Mouse (Mus musculus): ENCODE data around the gene Mbd3.

Gene Mbd3

GRCm38 (mm10) chr10:80399191-80399972 is at the start of gene Mbd3:
TSS of gene Mbd3 (minus strand) at chr10:80399550.
- DNase-seq (ENCODE audit: low read depth), result peak; percentile 100

DNA sequence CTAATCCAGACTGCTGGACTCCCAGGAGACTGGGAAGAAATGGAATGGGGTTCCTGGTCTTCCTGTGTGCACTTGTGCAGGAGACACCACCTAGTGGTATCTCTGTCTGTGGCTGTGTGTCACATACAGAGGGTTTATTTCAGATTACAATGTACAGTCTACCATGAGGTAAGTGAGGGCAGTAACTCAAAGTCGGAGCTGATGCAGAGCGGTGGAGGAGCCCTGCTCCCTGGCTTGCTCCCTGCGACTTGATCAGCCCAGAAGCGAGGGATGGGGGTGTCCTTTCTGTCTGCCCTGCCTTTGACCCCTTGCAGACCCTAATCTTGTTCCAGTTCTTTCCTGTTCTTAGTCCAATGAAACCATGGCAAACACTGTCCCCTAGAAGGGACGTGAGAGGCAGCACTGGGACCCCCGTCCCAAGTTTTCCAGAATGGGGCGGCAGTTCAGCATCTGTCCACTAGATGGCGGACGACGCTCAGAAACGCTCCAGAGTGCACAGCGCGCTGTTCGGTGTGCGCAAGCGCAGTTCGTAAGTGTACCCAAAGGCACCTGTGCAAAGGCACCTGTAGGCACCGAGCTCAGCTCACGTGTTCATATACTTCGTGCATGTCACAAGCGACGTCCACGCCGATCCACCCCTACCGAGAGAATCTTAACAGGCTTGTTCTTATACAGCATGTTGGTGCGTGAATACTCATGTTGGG is 46.7 kb upstream of the Mbd3 start:
- peak; percentile 94 for DNase-seq (ENCODE audit: low read depth)

DNA sequence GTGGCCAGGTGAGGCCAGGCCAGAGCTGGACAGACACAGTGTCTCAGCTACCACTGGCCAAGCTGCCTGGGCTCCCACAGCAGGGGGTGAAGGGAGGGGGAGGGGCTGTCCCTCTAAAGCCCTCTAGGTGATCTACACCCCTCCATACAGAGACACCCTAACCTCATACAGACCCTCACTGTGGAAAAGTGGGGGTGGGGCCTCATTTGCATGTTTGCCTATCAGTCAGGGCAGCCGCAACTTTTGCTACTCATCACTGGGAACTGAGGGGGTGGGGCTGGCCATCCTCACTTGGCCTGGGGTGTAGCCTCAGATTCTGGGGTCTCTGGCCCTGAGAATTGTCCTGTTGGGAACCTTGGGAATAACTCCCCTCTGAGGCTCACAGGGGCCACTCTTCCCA is 45.7 kb upstream of the Mbd3 start:
- no peak for DNase-seq (ENCODE audit: low read depth)

- DNase-seq (ENCODE audit: low read depth), result no peak
These were observed 45.1 kb upstream of the Mbd3 start for GRCm38 (mm10) chr10:80444339-80445045.

- no peak for DNase-seq (ENCODE audit: low read depth)
These were observed 44.4 kb upstream of the Mbd3 start for GRCm38 (mm10) chr10:80443575-80444278.

DNA sequence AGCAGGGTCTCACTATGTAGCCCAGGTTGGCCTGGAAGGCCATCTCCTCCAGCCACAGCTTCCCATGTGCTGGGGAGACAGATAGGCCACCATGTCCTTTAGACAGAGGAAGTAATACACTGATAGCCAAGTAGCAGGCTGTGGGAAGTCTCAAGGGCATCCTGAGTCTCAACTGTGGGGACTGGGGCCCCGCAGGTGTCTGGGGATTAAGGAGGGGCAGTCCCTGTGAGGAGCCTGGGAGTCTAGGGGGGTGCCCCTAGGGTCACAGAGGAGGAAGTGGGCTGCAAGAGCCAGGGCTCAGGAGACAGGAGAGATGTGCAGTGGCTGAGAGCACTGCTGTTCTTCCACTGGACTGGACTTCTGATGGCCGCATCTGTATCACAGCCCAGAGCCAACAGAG is 43.6 kb upstream of the Mbd3 start:
- DNase-seq (ENCODE audit: low read depth), result no peak

DNA sequence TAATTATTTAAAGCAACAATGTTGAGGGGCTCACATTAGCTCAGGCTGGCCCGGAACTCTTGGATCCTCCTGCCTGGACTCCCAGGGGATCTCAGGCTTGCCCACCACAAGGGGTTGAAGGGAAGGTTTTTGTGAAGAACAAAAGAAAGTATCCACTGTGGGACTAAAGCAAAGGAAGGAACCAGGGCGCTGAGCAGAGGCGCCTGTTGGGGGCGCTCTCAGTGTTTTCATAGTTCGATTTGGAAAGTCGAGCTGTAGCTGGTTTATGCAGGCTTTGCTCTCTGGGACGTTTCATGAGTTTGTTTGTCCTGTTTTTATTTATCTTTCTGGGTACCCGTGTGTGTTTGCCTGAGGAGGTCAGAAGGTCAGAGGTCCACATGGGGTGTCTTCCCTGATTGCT is 42.2 kb upstream of the Mbd3 start:
- no peak for DNase-seq (ENCODE audit: low read depth)

DNA sequence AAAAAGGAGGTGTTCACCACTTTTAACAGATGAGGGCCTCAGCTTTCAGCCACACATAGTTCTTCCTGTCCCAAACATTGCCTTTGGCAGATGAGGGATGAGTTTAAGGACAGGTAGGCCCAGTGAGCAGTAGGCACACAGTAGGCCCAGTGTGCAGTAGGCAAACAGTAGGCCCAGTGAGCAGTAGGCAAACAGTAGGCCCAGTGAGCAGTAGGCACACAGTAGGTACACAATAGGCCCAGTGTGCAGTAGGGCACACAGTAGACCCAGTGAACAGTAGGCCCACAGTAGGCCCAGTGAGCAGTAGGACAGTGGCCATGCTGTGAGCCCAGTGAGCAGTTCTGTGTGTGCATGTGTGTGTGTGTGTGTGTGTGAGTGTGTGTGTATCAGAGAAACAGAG is 40.7 kb upstream of the Mbd3 start:
- no peak for DNase-seq (ENCODE audit: low read depth)

GRCm38 (mm10) chr10:80437973-80438372 is 38.6 kb upstream of the Mbd3 start:
- no peak for DNase-seq (ENCODE audit: low read depth)

DNA sequence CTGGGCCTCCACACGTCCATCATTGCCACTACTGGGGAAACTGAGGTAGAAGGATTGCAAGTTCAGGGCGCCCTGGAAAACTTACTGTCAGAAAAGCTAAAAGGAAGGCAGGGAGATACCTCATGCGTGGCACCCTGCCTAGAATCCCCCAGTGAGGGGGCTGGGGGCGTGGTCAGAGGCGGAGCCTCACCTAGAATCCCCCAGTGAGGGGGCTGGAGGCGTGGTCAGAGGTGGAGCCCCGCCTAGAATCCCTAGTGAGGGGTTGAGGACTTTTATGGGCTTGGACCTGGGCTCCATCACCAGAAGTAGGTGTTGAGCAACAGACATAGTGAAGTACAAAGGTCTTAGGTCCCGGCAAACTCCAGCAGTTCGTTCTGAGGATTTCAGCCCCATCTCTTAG is 36.9 kb upstream of the Mbd3 start:
- no peak for DNase-seq (ENCODE audit: low read depth)

GRCm38 (mm10) chr10:80435764-80436163 is 36.4 kb upstream of the Mbd3 start:
- DNase-seq (ENCODE audit: low read depth), result no peak

DNA sequence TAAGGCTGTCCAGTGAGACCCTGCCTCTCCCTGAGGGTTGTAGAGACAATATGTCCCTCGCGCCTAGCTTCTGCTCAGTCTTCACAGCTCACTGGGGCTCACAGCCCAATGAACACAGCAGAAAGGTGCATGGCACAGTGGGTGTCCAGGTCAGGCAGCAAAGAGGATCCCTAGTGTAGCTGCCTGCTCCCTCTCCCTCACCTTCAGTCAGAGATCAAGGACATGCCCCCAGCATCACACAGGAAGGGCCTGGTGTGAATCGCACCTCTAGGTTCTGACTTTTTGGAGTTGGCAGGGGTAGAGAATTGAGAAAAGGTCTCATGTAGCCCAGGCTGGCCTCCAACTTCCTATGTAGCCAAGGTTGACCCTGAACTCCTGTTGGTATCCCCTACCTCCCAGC is 35.5 kb upstream of the Mbd3 start:
- DNase-seq (ENCODE audit: low read depth), result peak; percentile 39

DNA sequence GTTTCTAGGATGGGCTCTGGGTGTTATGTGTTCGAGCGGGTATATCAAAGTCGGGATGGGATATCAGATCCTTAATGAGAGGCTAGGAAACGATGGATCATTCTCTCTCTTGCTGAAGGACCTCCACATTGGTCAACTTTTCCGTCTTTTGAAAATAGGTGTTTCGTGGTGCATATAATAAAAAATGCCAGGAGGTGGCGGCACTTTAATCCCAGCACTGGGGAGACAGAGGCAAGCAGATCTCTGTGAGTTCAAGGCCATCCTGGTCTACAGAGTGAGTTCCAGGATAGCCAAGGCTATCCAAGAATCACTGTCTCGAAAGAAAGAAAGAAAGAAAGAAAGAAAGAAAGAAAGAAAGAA is 34.9 kb upstream of the Mbd3 start:
- DNase-seq (ENCODE audit: low read depth), result no peak

GRCm38 (mm10) chr10:80433513-80434232 is 34.3 kb upstream of the Mbd3 start, which contains the start of gene Tcf3:
TSS of gene Tcf3 (minus strand) at chr10:80433647.
- peak; percentile 99 for DNase-seq (ENCODE audit: low read depth)

GRCm38 (mm10) chr10:80432936-80433512 is 33.7 kb upstream of the Mbd3 start:
- no peak for DNase-seq (ENCODE audit: low read depth)

DNA sequence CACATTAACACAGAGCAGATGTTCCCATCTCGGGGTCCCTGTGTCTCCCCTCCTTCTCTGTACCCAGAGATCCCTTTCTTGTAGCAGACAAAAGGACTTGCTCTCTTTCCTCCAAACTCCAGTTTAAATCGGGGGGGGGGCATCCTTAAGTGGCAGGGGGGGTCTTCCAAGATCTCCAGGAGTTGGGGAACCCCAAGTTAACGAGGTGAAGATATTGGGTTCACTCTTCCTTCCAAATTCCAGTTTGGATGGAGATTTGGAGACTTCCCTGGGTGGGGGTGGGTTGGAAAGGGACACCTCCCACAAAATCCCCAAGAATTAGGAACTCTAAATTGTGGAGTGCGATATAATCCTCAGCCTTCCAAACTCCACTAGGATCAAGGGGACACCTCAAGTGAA is 33.0 kb upstream of the Mbd3 start:
- DNase-seq (ENCODE audit: low read depth), result no peak

DNA sequence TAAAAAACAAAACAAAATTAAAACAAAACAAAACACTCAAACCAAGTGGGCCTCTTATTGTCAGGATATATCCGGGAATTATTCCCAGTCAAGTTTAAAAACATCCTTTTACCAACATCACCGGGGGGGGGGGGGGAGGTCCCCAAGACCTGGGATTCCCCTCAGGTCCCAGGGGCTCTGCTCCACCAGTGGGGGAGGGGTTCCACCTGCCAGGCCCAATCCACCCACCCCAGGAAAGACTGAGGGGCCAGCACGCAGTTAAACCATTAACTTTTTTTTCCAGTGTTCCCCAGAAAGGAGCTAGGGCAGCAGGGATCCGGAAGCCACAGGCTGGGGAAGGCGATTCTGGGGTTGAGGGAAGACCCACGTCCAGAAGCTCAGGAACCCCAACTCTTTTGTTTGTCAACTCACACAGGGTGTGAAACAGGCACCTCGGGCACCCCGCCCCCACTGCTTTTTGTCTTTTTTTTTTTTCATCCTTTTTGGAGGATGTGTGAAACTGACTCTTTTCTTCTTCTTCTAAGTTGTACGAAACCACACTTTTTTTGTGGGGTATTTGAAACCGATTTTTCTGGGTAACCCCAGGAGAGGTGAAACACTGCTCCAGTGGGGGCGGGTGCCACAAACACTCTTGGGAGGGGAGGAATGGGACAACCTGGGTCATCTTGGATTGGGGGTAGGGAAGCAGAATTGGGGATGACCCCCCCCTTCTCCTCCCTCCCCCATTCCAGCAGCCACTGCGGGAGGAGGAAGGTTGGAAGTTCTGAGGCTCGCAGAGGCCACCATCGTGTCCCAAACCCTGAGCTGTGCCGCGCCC is 32.4 kb upstream of the Mbd3 start:
- peak; percentile 61 for DNase-seq (ENCODE audit: low read depth)

GRCm38 (mm10) chr10:80430375-80430980 is 31.1 kb upstream of the Mbd3 start:
- DNase-seq (ENCODE audit: low read depth), result no peak

DNA sequence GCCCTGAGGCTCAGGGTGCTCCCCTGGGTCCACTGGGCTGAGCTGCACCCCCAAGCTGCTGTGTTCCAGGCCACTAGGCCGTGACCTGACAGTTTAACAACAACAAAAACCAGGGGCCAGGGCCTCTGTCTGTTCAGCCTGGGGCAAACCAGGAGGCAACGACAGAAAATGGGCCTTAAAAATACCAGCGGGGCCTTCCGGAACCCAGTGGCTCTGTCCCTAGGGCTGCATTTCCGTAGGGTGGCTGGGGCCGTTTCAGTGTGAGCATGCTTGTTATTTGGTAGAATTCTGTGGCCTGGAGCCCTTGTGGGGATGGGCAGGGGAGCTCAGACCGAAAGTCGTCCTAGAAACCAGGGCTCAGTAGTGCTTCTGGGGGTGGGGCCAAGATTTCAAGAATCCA is 30.4 kb upstream of the Mbd3 start:
- DNase-seq (ENCODE audit: low read depth), result no peak

- DNase-seq (ENCODE audit: low read depth), result no peak
These were observed 25.7 kb upstream of the Mbd3 start for GRCm38 (mm10) chr10:80425041-80425440.

Measured in naive thymus-derived CD4-positive, alpha-beta T cell, adult 2 months (primary cell).